Mouse (Mus musculus) Patski (cell line): ENCODE results near the gene Gm20388. TPM values are rescaled to one million over a fixed set of nuclear protein-coding genes. Genes with fewer than 3 reads are reported as not detected.
A peak's percentile ranks its signal among the peaks of the same experiment; 100 is the strongest.

Experiments used
- ATAC-seq: fragments of 100-300 bp; one replicate; pipeline ENCODE4 v1.8.0; 2021
- CTCF ChIA-PET: fragments of 350-600 bp; sonication (Branson Sonifier 250); formaldehyde crosslinking; loops from one replicate; lab custom pipeline; 2022; ENCODE audit warnings: inconsistent platforms; lab: Charles Lee
- POLR2A ChIA-PET: fragments of 350-600 bp; sonication (Branson Sonifier 250); formaldehyde crosslinking; loops from one replicate; lab custom pipeline; 2022; ENCODE audit warnings: antibody characterized with exemption, inconsistent platforms; lab: Charles Lee
- DNase-seq: peaks from one replicate; pipeline ENCODE4 v3.0.0-alpha.2; 2011; ENCODE audit warnings: low read depth, low spot score
- H3K27me3 ChIP-seq: fragments of 371-371 bp; one replicate; pipeline ENCODE4 v1.5.1; 2021
- CTCF ChIP-seq: fragments of 100-300 bp; IDR thresholded peaks from one replicate; pipeline ENCODE4 v1.5.1; 2021
- in situ Hi-C: fragments of 300-500 bp; cut with MboI; formaldehyde crosslinking; loops from 3 replicates; pipeline ENCODE4 v1.11.1; 2018; ENCODE audit warnings: low pct_unique_long_range_greater_than_20kb, mixed read lengths
- polyA plus RNA-seq: library from polyadenylated mRNA; unstranded; gene quantifications from one replicate; pipeline ENCODE4 v1.2.3, GENCODE M21; 2021

The Gm20388 gene
- polyA plus RNA-seq, 1 experiment from 2014 or later = 86.7 TPM

DNA sequence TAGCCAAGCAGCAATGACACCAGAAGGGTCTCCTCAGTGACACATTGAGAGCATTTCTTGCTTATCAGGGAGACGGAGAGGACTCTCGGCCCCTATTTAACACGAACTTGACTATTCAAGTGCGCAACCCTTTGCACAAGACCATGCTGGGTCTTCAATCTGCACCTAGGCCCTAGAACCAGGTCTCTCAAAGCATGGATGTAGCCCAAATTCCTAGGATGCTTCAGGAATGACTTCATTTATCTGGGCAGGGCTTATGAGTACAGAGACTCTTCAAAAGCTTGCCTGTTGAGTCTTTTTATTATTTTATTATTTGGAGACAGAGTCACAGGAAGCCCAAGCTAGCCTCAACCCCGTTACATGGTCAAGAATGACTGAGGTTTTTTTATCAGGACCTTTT, 3373.9 kb downstream of the Gm20388 start:
- POLR2A ChIA-PET = interaction anchor here (0.5 to 1.0 kb wide), 3 partner anchors 48 to 1996 kb away, joined by 3 to 6 read pairs (median 3); partner anchors contain the start of gene Spata2l
- ATAC-seq = no peak
- DNase-seq = no peak
- CTCF ChIA-PET = interaction anchor here (1.0 to 1.5 kb wide), 2 partner anchors 12 to 87 kb away, joined by 3 read pairs; no protein-coding TSS in a partner anchor
- in situ Hi-C loops = no loop called here
- no peaks in the 10 kb centered on the region for H3K27me3 ChIP-seq
- TF ChIP-seq CTCF = no peak

DNA sequence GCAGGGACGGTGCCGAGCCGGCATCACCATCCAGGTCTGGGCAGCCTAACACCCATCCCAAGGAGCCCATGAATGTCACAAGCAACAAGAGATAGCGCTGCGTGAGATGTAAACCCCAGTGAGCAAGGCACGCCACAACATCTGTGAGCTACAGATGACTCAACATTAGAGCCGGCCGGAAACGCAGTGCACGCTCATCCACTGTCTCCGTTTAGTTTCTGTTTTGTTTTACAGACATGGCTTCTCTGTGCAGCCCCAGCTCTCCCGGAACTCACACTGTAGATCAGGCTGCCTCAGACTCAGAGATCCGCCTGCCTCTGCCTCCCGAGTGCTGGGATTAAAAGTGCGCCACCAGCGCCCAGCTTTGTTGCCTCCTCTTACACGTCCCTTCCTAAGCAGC, 3376.7 kb downstream of the Gm20388 start:
- in situ Hi-C loops = no loop called here
- TF ChIP-seq CTCF = no peak
- ATAC-seq (no peak), DNase-seq (no peak)
- ChIA-PET CTCF (no interaction called here), POLR2A (no interaction called here)
- no peaks in the 10 kb centered on the region for H3K27me3 ChIP-seq

- ChIA-PET POLR2A (no interaction called here), CTCF (interaction anchor here (1.1 to 1.7 kb wide), 4 partner anchors 14 to 55 kb away, joined by 3 to 4 read pairs (median 3); no protein-coding TSS in a partner anchor)
- ATAC-seq (no peak), DNase-seq (no peak)
- TF ChIP-seq CTCF = no peak
- in situ Hi-C loops = no loop called here
- no peaks in the 10 kb centered on the region for H3K27me3 ChIP-seq
Observed at GRCm38 (mm10) chr8:123290166-123290565, 3379.5 kb downstream of the Gm20388 start.

DNA sequence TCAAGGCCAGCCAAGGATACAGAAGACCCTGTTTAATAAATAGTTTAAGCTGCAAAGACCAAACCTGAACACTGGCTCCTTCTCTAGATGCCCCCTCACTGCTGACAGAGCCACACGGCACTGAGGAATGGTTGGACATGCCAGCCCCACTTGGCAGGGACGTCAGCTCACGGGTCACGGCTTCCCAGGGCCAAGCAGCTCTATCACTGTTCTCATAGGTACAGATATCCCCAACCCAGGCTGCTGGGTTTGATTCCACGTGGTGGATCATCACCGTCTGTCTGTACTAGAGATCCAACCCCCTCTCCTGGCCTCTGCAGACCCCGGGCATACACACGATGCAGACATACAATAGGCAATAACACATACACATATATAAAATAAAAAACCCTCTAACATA, 3380.0 kb downstream of the Gm20388 start:
- ChIA-PET CTCF (interaction anchor here (1.3 to 1.7 kb wide), 3 partner anchors 13 to 56 kb away, joined by 3 to 4 read pairs (median 3); no protein-coding TSS in a partner anchor), POLR2A (no interaction called here)
- no peak for TF ChIP-seq CTCF
- ATAC-seq = no peak
- no peaks in the 10 kb centered on the region for H3K27me3 ChIP-seq
- in situ Hi-C loops = no loop called here
- DNase-seq = no peak

DNA sequence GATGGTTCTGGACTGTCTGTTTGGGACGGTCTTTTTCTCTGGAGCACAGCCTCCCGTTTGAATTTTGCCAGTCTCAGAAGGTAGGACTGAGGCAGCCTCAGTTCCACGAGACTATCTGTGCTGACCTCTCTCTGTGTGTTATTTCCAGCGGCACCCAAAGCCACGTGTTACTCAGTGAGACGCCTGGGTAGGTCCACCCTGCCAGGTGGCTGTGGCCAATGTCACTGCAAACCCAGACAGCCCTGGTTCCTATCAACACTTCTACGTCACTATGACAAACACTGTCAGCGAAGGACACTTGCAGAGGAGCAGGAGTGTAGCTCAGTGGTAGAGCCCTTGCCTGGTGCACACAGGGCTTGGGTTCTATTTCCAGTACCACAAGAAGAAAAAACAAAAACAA, 3381.1 kb downstream of the Gm20388 start:
- no peak for DNase-seq
- POLR2A ChIA-PET = no interaction called here
- CTCF ChIA-PET = no interaction called here

GRCm38 (mm10) chr8:123292281-123292680, 3381.6 kb downstream of the Gm20388 start:
- H3K27me3 ChIP-seq = no peaks in the 10 kb centered on the region
- DNase-seq (no peak), ATAC-seq (no peak)
- POLR2A ChIA-PET = no interaction called here
- in situ Hi-C loops = no loop called here
- CTCF ChIA-PET = no interaction called here
- TF ChIP-seq CTCF = no peak

More for the DNA sequence above, 3381.1 kb downstream of the Gm20388 start:
- in situ Hi-C loops = no loop called here
- ATAC-seq = no peak
- TF ChIP-seq CTCF = no peak
- no peaks in the 10 kb centered on the region for H3K27me3 ChIP-seq

GRCm38 (mm10) chr8:123292785-123293184, 3382.1 kb downstream of the Gm20388 start:
- in situ Hi-C loops = no loop called here
- no peak for TF ChIP-seq CTCF
- ChIA-PET CTCF (no interaction called here), POLR2A (no interaction called here)
- no peaks in the 10 kb centered on the region for H3K27me3 ChIP-seq
- DNase-seq (no peak), ATAC-seq (no peak)

DNA sequence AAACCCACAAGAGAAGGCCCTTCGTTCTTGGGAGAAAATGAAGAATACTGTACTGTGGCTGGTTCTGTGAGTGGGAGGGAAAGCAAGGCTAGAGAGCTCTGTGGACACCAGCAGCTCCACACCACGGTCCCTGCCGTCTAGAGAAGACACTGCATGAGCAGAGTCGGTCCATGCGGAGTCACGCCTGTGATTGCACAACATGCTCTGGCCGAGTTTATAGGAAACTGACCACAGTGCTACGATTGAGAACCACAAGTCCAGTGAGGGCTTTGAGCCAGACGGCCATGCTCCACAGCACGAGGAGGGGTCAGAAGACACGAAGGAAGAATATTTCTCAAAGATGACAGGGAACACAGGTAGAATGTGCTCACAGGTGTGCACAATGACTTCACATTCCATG, 3387.7 kb downstream of the Gm20388 start:
- TF ChIP-seq CTCF = no peak
- no peak for ATAC-seq
- POLR2A ChIA-PET = no interaction called here
- H3K27me3 ChIP-seq = no peaks in the 10 kb centered on the region
- CTCF ChIA-PET = no interaction called here
- no peak for DNase-seq
- in situ Hi-C loops = no loop called here

DNA sequence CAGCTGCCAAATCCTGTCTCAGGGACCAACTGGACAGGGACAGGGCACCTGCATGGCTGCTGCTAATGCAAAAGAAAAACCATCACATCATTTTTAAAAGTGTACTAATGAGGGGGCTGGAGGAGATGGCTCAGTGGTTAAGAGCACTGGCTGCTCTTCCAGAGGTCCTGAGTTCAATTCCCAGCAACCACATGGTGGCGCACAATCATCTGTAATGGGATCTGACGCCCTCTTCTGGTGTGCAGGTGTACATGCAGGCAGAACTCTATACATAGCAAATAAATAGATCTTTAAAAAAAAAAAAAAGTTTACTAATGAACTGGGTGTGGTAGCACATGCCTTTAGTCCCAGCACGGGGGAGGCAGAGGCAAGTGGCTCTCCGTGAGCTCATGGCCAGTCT, 3398.1 kb downstream of the Gm20388 start:
- no peak for TF ChIP-seq CTCF
- no peaks in the 10 kb centered on the region for H3K27me3 ChIP-seq
- DNase-seq (no peak), ATAC-seq (no peak)
- CTCF ChIA-PET = no interaction called here
- POLR2A ChIA-PET = no interaction called here
- in situ Hi-C loops = no loop called here

- TF ChIP-seq CTCF = no peak
- DNase-seq (no peak), ATAC-seq (peak; percentile 47)
- CTCF ChIA-PET = no interaction called here
- POLR2A ChIA-PET = no interaction called here
- in situ Hi-C loops = no loop called here
- no peaks in the 10 kb centered on the region for H3K27me3 ChIP-seq
Observed at GRCm38 (mm10) chr8:123317781-123318466, 3407.3 kb downstream of the Gm20388 start.

DNA sequence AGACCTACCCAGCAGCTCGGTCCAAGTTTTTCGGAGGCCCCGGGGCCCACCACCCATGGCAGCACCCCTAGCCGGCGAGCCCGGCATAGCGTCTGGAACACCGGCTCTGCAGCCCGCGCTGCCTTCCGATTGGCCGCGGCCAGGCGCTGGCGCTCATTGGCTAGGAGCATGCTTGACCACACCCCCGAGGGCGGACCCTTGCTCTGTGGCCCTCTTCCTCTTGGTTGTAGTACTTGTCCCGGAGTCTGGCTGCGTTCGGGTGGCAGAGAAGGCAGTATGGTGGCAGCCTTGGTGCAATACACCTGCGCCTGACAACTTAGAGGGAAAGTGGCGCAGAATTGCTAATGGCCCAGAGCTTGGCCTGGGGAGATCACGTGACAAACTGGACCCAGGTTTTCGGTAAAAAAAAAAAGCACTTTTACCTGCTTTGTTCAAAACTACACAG, 3407.8 kb downstream of the Gm20388 start, which contains the start of gene Fanca:
Gene Fanca, minus strand, starts transcription at position 110 of the 445 bp plus-strand sequence.
- no peak for DNase-seq
- in situ Hi-C loops = no loop called here
- H3K27me3 ChIP-seq = no peaks in the 10 kb centered on the region
- no peak for TF ChIP-seq CTCF
- ChIA-PET POLR2A (no interaction called here), CTCF (no interaction called here)
- peak; percentile 97 for ATAC-seq
